Mouse (Mus musculus) thymus, adult 2 months (tissue): ENCODE results near the gene 9430097D07Rik. TPM values are rescaled to one million over a fixed set of nuclear protein-coding genes. Genes with fewer than 3 reads are reported as not detected.

Experiments used
- DNase-seq: peaks from one replicate; pipeline ENCODE4 v3.0.0; 2021
- H3K27ac ChIP-seq: fragments of 200-500 bp; 2 replicates; pipeline ENCODE4 v1.5.1; 2012; ENCODE audit warnings: low read length, control low read depth; ENCODE audit not compliant: control insufficient read depth, insufficient read depth
- H3K27me3 ChIP-seq: fragments of 200-500 bp; 2 replicates; pipeline ENCODE4 v1.6.1; 2012; ENCODE audit warnings: mild to moderate bottlenecking, low read length, moderate library complexity, mixed read lengths; ENCODE audit not compliant: control insufficient read depth, insufficient read depth
- H3K36me3 ChIP-seq: fragments of 200-500 bp; 2 replicates; pipeline ENCODE4 v1.6.1; 2012; ENCODE audit warnings: mild to moderate bottlenecking, low read length, moderate library complexity; ENCODE audit not compliant: control insufficient read depth, insufficient read depth
- H3K4me1 ChIP-seq: fragments of 200-500 bp; replicated peaks from 2 replicates; pipeline ENCODE4 v1.6.1; 2012; ENCODE audit warnings: low read length; ENCODE audit not compliant: control insufficient read depth, insufficient read depth
- H3K4me3 ChIP-seq: fragments of 200-500 bp; 2 replicates; pipeline ENCODE4 v1.5.1; 2012; ENCODE audit warnings: mild to moderate bottlenecking, low read length, control low read depth, moderate library complexity; ENCODE audit not compliant: control insufficient read depth, insufficient read depth
- CTCF ChIP-seq: fragments of 200-500 bp; IDR thresholded peaks from 2 replicates; pipeline ENCODE4 v1.5.1; 2012; ENCODE audit warnings: mild to moderate bottlenecking, control low read depth, low read length, moderate library complexity, borderline replicate concordance; ENCODE audit not compliant: control insufficient read depth, poor library complexity, insufficient read depth; ENCODE audit errors: extremely low read depth
- POLR2A ChIP-seq: fragments of 200-500 bp; IDR thresholded peaks from 2 replicates; pipeline ENCODE4 v1.6.1; 2012; ENCODE audit warnings: mild to moderate bottlenecking, low read length, control low read depth, moderate library complexity; ENCODE audit not compliant: control insufficient read depth, poor library complexity, insufficient read depth; ENCODE audit errors: extremely low read depth
- WGBS: fragments of 180-500 bp; shearing (Covaris S2); methylation state at CpG from one replicate; pipeline ENCODE4 v1.1.7; 2018; 5-methylcytosine and 5-hydroxymethylcytosine counted together
- polyA plus RNA-seq: library from polyadenylated mRNA; depleted of rRNA; stranded (reverse); fragments of >200 nt; gene quantifications from 2 replicates; pipeline ENCODE4 v1.2.3, GENCODE M21; 2012

9430097D07Rik gene
- polyA plus RNA-seq, 1 experiment: not detected

DNA sequence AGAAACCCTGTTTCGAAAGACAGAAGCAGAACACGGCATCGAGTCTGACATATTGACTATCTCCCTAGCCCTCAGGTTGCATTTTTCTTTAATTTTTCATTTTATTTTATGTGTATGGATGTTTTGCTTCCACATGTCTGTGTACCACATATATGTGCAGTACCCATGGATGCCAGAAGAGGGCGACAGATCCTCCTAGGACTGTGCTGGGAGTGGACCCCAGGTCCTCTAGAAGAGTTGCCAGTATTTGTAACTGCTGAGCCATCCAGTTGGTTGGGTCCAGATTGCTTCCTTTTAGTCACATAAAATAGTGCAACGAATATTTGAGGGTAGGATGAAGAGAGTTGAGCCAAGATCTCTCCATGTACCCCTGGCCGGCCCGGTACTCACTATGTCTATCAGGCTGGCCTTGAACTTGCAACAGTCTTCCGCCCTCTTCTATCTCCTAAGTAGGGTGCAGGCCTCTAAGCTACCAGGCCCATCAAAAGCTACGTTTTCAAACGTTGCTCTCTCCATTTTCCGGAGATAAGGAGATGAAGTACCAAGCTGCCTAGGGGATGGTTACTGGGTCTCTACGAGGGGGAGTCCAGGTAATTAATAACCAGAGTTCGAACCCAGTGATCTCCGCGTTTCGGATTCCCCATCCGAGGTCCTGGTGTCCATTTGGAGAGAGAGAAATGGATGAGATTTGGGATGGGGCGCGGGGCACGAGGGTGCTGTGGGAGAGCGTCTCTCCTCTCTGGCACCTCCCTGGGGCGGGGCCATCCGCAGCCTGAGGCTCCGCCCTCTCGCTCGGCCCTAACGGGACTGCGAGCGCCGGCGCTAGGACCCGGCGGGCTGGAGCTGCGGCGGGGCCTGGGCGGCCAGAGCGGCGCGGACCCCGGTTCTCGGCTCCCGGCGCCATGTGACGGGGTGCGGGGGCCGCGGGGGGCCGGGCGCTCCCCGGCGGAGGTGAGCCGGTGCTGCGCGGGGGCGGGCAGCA, 31.0 kb upstream of the 9430097D07Rik start:
- Histone ChIP-seq H3K36me3 (no peaks in the 10 kb centered on the region), H3K4me1 (peaks cover 29% of the 10 kb centered on the region), H3K4me3 (peak overlapping the region; percentile 45), H3K27ac (no peak overlapping the region), H3K27me3 (peaks cover 13% of the 10 kb centered on the region)
- no peak for TF ChIP-seq CTCF
- TF ChIP-seq POLR2A: no peak
- DNase-seq: peak; percentile 77
- 17% methylated on average over 54 of the region's 55 CpGs for WGBS

DNA sequence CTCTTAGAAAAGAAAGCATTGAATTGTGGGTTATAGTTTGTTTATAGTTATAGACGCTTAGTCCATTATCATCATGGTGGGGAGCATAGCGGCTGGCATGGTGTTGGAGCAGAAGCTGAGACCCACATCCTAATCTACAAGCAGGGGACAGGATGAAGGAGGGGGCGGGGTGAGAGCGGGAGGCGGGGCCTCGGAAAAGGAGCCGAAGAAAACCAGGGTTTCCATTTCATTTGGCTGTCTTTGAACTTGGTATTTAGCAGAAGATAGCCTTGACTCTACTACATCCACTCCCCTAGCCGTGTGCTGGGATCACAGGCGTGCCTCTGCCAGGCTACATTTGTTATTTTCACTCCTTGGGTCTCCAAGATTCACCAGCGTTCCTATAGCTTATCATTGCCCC, 29.1 kb upstream of the 9430097D07Rik start:
- WGBS: 84% methylated on average over 10 of the region's 10 CpGs
- H3K27me3 ChIP-seq: peaks cover 13% of the 10 kb centered on the region
- H3K36me3 ChIP-seq: no peaks in the 10 kb centered on the region
- H3K4me3 ChIP-seq: no peak overlapping the region
- no peak for DNase-seq
- H3K4me1 ChIP-seq: peaks cover 29% of the 10 kb centered on the region
- H3K27ac ChIP-seq: no peak overlapping the region
- no peak for TF ChIP-seq CTCF
- TF ChIP-seq POLR2A: no peak

DNA sequence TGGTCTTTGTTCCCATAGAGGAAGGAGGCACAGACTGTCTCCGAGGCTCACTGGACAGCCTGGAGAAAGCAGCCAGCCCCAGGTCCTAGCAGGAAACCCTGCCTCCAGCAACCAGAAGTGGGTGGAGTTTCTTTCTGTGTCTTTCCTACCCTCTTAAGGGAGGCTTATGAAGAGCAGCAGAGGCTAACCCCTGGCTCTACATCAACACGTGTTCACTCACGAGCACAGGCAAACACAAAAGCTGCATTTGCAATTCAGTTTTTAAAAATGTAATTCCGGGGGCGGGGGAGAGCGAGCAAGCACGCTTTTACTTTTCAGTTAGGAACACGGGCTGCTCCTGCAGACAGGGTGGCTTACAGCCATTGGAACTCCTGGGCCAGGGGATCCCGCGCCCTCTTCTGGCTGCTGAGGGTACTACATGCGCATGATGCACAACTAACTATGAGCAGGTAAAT, 27.1 kb upstream of the 9430097D07Rik start:
- Histone ChIP-seq H3K27ac (no peak overlapping the region), H3K36me3 (no peaks in the 10 kb centered on the region), H3K27me3 (peaks cover 5% of the 10 kb centered on the region), H3K4me3 (peak overlapping the region; percentile 44), H3K4me1 (peaks cover 17% of the 10 kb centered on the region)
- TF ChIP-seq POLR2A (no peak), CTCF (peak; percentile 89)
- WGBS: under 1% methylated on average over 11 of the region's 11 CpGs
- DNase-seq: peak; percentile 89

DNA sequence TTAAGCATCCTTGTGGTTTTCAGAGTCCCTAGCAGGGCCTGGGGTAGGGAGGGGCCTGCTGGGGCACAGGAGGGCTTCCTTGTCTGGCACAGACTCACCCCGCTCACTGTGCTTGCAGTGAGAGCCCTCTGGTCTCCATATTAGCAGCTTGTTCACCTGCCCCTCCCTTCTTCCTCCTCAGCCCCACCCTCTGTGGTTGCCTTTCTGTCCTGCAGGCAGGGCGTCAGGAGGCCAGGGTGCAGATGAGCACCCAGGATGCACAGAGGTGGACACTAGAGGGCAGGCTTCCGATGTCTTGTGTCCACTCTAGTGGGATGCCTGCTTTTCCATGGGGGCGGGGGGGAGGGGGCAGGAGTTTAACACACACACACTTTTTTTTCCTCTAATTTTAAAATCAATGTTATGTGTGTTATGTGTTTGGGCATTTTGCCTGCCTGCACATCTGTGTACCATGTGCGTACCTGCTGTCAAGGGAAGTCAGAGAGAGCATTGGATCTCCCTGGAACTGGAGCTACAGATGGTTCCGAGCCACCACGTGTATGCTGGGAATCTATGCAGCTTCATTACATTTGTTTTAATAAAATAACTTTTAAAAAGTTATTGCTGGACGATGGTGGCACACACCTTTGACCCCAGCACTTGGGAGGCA, 26.1 kb upstream of the 9430097D07Rik start:
- Histone ChIP-seq H3K36me3 (no peaks in the 10 kb centered on the region), H3K27me3 (no peaks in the 10 kb centered on the region), H3K27ac (no peak overlapping the region), H3K4me3 (no peak overlapping the region), H3K4me1 (peaks cover 8% of the 10 kb centered on the region)
- 55% methylated on average over 8 of the region's 8 CpGs for WGBS
- peak; percentile 32 for DNase-seq
- no peak for TF ChIP-seq POLR2A
- TF ChIP-seq CTCF: no peak

DNA sequence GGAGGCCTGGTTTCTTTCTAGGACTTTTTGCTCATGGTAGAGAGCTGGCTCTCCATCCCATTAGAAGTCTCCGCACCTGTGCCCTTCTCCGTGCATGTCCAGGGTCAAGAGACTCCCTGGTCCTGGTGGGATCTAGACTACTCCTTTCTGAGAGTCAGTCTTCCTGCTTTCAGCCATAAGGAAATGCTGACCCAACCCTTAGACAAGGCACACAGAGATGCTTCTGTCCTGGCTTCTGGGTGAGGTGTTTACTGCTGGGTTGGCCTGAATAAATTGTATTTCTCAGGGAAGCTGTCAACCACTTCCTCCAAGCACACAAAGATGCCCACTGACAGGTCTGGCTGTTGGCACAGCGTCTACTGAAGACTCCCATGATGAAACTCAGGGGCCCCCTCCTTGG, 23.9 kb upstream of the 9430097D07Rik start, which contains the start of gene St6galnac6:
St6galnac6 (plus strand) TSS at position 301 of the 400 bp plus-strand sequence.
- TF ChIP-seq CTCF: no peak
- no peak for TF ChIP-seq POLR2A
- Histone ChIP-seq H3K4me1 (peaks cover 6% of the 10 kb centered on the region), H3K27me3 (no peaks in the 10 kb centered on the region), H3K27ac (no peak within 1 kb of the TSS), H3K4me3 (no peak within 1 kb of the TSS), H3K36me3 (no peaks in the 10 kb centered on the region)
- DNase-seq: no peak
- WGBS: 90% methylated on average over 3 of the region's 3 CpGs

DNA sequence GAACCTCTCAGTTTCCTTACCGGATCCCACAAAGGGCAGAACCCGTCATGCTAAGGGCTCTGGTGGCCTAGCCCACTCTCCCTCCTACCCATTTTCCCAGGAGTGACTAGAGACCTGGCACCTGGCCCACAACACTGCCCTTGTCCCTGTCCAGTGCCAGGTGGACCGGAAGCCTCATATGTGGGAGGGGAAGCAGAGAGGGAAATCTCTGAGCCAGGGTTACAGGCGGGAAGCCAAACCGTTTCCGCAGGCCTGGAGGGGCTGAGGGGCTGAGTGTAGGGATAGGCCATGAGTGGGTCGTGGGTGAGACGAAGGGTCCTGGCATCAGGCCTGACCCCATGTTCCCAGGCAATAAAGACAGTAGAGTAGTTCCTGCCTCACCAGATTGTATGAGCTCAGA, 23.0 kb upstream of the 9430097D07Rik start:
- TF ChIP-seq POLR2A (no peak), CTCF (no peak)
- DNase-seq: no peak
- peaks cover 6% of the 10 kb centered on the region for H3K4me1 ChIP-seq
- no peaks in the 10 kb centered on the region for H3K36me3 ChIP-seq
- H3K27me3 ChIP-seq: no peaks in the 10 kb centered on the region
- no peak overlapping the region for H3K27ac ChIP-seq
- no peak overlapping the region for H3K4me3 ChIP-seq
- 94% methylated on average over 8 of the region's 8 CpGs for WGBS
